In the genomic region with DNA sequence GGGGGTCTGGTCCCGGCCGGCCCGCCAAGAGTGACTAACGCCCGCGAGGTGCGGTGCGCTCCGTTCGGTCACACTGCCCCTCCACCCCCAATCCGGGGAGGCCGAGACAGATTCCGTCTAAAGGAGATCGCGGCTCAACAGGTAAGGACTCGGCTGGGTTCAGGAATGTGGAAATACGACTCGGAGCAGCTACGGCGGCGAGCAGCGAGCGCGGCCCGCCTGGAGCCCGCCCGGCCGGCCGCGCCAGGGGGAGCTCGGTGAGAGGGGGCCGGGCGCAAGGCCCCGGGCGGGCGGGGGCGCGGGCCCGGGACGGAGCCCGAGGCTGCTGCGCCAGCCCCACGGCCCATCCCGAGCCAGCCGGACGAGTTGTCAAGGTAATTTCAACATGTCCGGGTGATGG, we compare ENCODE assay signal across 8 mouse cellular contexts. TPM values are rescaled to one million over a fixed set of nuclear protein-coding genes. Genes with fewer than 3 reads are reported as not detected.
DNase-seq lines count a peak whose midpoint lies in the region; ATAC-seq and TF ChIP-seq lines count a peak whose summit lies in the region.

No protein-coding gene starts in this region.

- H3K36me3 ChIP-seq in heart, postnatal 0 days (replicated peaks; ENCODE audit: control insufficient read depth, insufficient read depth, low read length): no peaks in the 10 kb centered on the region
- no peaks in the 10 kb centered on the region for H3K36me3 ChIP-seq in heart, adult 2 months (ENCODE audit: control insufficient read depth, insufficient read depth, low read length)
- H3K36me3 ChIP-seq in hindbrain, embryonic 11.5 days (ENCODE audit: control insufficient read depth, insufficient read depth, low read length): no peaks in the 10 kb centered on the region
- no peaks in the 10 kb centered on the region for H3K36me3 ChIP-seq in liver, embryonic 16.5 days (ENCODE audit: control insufficient read depth, insufficient read depth)

- peaks cover 87% of the 10 kb centered on the region for H3K27me3 ChIP-seq in heart, postnatal 0 days (ENCODE audit: control insufficient read depth, insufficient read depth, low read length)
- H3K27me3 ChIP-seq in heart, adult 2 months (ENCODE audit: control insufficient read depth, insufficient read depth, low read length): peaks cover 18% of the 10 kb centered on the region
- H3K27me3 ChIP-seq in hindbrain, embryonic 11.5 days (ENCODE audit: control insufficient read depth, insufficient read depth, low read length): peaks cover 61% of the 10 kb centered on the region
- H3K27me3 ChIP-seq in liver, embryonic 16.5 days (ENCODE audit: control insufficient read depth, insufficient read depth, low read depth, low read length): peaks cover 85% of the 10 kb centered on the region

- H3K27ac ChIP-seq in heart, postnatal 0 days (ENCODE audit: low read depth): no peak overlapping the region
- no peak overlapping the region for H3K27ac ChIP-seq in heart, adult 2 months
- peak overlapping the region; percentile 82 for H3K27ac ChIP-seq in hindbrain, embryonic 11.5 days (ENCODE audit: low read depth, low read length)
- H3K27ac ChIP-seq in liver, embryonic 16.5 days (ENCODE audit: low read length): no peak overlapping the region

- H3K79me2 ChIP-seq in heart, adult 2 months (replicated peaks; ENCODE audit: control insufficient read depth, insufficient read depth, low read length): no peaks in the 10 kb centered on the region

- H3K4me1 ChIP-seq in heart, postnatal 0 days (ENCODE audit: control insufficient read depth, insufficient read depth): peaks cover 9% of the 10 kb centered on the region; the same call in 1 of the 2 replicates
- no peaks in the 10 kb centered on the region for H3K4me1 ChIP-seq in heart, adult 2 months (ENCODE audit: control insufficient read depth, insufficient read depth, low read length)
- H3K4me1 ChIP-seq in hindbrain, embryonic 11.5 days (replicated peaks; ENCODE audit: control insufficient read depth, insufficient read depth, low read length): peaks cover 18% of the 10 kb centered on the region
- no peaks in the 10 kb centered on the region for H3K4me1 ChIP-seq in liver, embryonic 16.5 days (ENCODE audit: control insufficient read depth, low read depth, low read length)

- intact Hi-C loops in heart, adult 2 months (cut with DNase I): loop anchor here (5.0 to 10.0 kb wide), 2 partner anchors 196 to 433 kb away; no protein-coding TSS in a partner anchor

- peak overlapping the region; percentile 57 for H3K4me3 ChIP-seq in heart, postnatal 0 days (ENCODE audit: low read depth, low read length)
- no peak overlapping the region for H3K4me3 ChIP-seq in heart, adult 2 months
- H3K4me3 ChIP-seq in hindbrain, embryonic 11.5 days (ENCODE audit: low read depth, low read length): peak overlapping the region; percentile 75
- H3K4me3 ChIP-seq in liver, embryonic 16.5 days (ENCODE audit: low read depth, low read length): peak overlapping the region; percentile 39

- no peak for DNase-seq in heart, postnatal 0 days (ENCODE audit: low spot score)
- DNase-seq in heart, adult 2 months: no peak
- DNase-seq in hindbrain, embryonic 11.5 days (ENCODE audit: low spot score): peak; percentile 51
- DNase-seq in retina, postnatal 1 day: peak; percentile 32
- no peak for DNase-seq in adrenal gland, postnatal 36 days
- DNase-seq in adrenal gland, adult 8-10 months: no peak
- no peak for DNase-seq in layer of hippocampus, adult 9-11 months

- no peaks in the 10 kb centered on the region for H3K9me3 ChIP-seq in heart, postnatal 0 days (replicated peaks; ENCODE audit: control insufficient read depth, low read length)
- H3K9me3 ChIP-seq in hindbrain, embryonic 11.5 days (ENCODE audit: control insufficient read depth, low read length): no peaks in the 10 kb centered on the region
- H3K9me3 ChIP-seq in liver, embryonic 16.5 days (replicated peaks; ENCODE audit: control insufficient read depth, low read length): no peaks in the 10 kb centered on the region

- no peak for TF ChIP-seq CTCF in heart, postnatal 0 days (IDR thresholded peaks at IDR 0.05; ENCODE audit: low read depth)
- no peak for TF ChIP-seq CTCF in heart, adult 2 months (IDR thresholded peaks at IDR 0.05)

- ATAC-seq in heart, postnatal 0 days (ENCODE audit: insufficient read depth, low read depth): no peak
- no peak for ATAC-seq in hindbrain, embryonic 11.5 days (ENCODE audit: low FRiP score)
- ATAC-seq in liver, embryonic 16.5 days (ENCODE audit: low read depth): no peak

- H3K9ac ChIP-seq in heart, postnatal 0 days (replicated peaks; ENCODE audit: low read depth, low read length): 0 out of 2 replicates have a peak overlapping the region, but pooled peaks have one; percentile 3
- no peak overlapping the region for H3K9ac ChIP-seq in heart, adult 2 months (ENCODE audit: low read depth, low read length)
- peak overlapping the region; percentile 86 for H3K9ac ChIP-seq in hindbrain, embryonic 11.5 days (ENCODE audit: low read depth, low read length)
- H3K9ac ChIP-seq in liver, embryonic 16.5 days (ENCODE audit: low read depth, low read length): no peak overlapping the region

- TF ChIP-seq EP300 in heart, postnatal 0 days (IDR thresholded peaks at IDR 0.05; ENCODE audit: low read depth): no peak
- no peak for TF ChIP-seq EP300 in heart, adult 2 months (IDR thresholded peaks at IDR 0.05; ENCODE audit: insufficient read depth, low read depth, low read length)

- H3K4me2 ChIP-seq in heart, postnatal 0 days (ENCODE audit: low read depth, low read length): peak overlapping the region; percentile 81
- H3K4me2 ChIP-seq in hindbrain, embryonic 11.5 days (replicated peaks; ENCODE audit: low read depth, low read length): peak overlapping the region; percentile 95
- peak overlapping the region; percentile 52 for H3K4me2 ChIP-seq in liver, embryonic 16.5 days (ENCODE audit: low read depth, low read length)

- no peak for TF ChIP-seq POLR2A in heart, adult 2 months (IDR thresholded peaks at IDR 0.05; ENCODE audit: insufficient read depth, low read depth, low read length)

- WGBS in heart, postnatal 0 days: 0% methylated on average over 30 of the region's 47 CpGs
- WGBS in heart, adult 2 months: under 1% methylated on average over 47 of the region's 47 CpGs
- WGBS in hindbrain, embryonic 11.5 days: 1% methylated on average over 15 of the region's 47 CpGs
- WGBS in liver, embryonic 16.5 days (ENCODE audit: insufficient replicate concordance): under 1% methylated on average over 33 of the region's 47 CpGs

RNA-seq across cellular contexts. Expression of a gene that starts 1.8 kb away (rescaled TPM):
- total RNA-seq in heart, postnatal 0 days (2014; rRNA removed; ENCODE audit: low replicate concordance): 0.81 and 2.6 TPM in 2 replicates
- polyA plus RNA-seq in heart, postnatal 0 days (2015; fragmentation: Nextera tagmentation; extraction: Ambion mirVana): 0.10 and 0.37 TPM in 2 replicates
- under 1 TPM; 0.14 to 0.18 TPM for total RNA-seq in heart, adult 2 months (2021)
- 0.12 and 0.41 TPM in 2 replicates for polyA plus RNA-seq in heart, adult 2 months (2012; rRNA removed)
- polyA plus RNA-seq in hindbrain, embryonic 11.5 days (2014; fragmentation: Nextera tagmentation; extraction: Ambion mirVana): 61.6 and 79.7 TPM in 2 replicates
- 0.09 and 0.19 TPM in 2 replicates for polyA plus RNA-seq in liver, embryonic 16.5 days (2015; fragmentation: Nextera tagmentation; extraction: Ambion mirVana)
- under 1 TPM; 0.49 to 0.96 TPM for total RNA-seq in adrenal gland, postnatal 36 days (2021)
- total RNA-seq in adrenal gland, adult 8-10 months (2022): 1 to 10 TPM in 2 of 4 experiments, under 1 TPM in 2; 0.65 to 1.1 (median 0.85) TPM

Comparison
In these comparisons a context has a peak if more than half of its experiments do, and no peak if none do; other contexts are left out.
1. H3K9ac ChIP-seq: peak in heart, postnatal 0 days (single experiment) and hindbrain, embryonic 11.5 days (single experiment); none in heart, adult 2 months (single experiment) and liver, embryonic 16.5 days (single experiment).
2. DNase-seq: peak in hindbrain, embryonic 11.5 days (single experiment) and retina, postnatal 1 day (single experiment); none in heart, postnatal 0 days (single experiment), heart, adult 2 months (0 of 2), adrenal gland, postnatal 36 days (0 of 2), adrenal gland, adult 8-10 months (single experiment) and layer of hippocampus, adult 9-11 months (single experiment).
3. Peak in every context shown above with its lines, with median percentiles within 50 percentile points of each other: H3K4me2 ChIP-seq.